Mouse (Mus musculus) liver, embryonic 14.5 days (tissue): ENCODE data around the gene Tspan15. TPM values are rescaled to one million over a fixed set of nuclear protein-coding genes. Genes with fewer than 3 reads are reported as not detected.

ENCODE experiments used
- ATAC-seq: fragments of 200-750 bp; cut with Nextera tagmentation; 2 replicates; pipeline ENCODE4 v1.8.0; 2017; ENCODE audit warnings: moderate number of reproducible peaks, mild to moderate bottlenecking, moderate library complexity; ENCODE audit not compliant: insufficient read depth
- DNase-seq, 3 experiments: peaks; one replicate each; pipeline ENCODE4 v3.0.0-alpha.2; 2012 to 2013; ENCODE audit warnings: low read depth in 3 of 3, low spot score in 3 of 3
- H3K27ac ChIP-seq: fragments of 300-500 bp; sonication (generic); 2 replicates; pipeline ENCODE4 v1.5.1; 2014; ENCODE audit warnings: moderate library complexity, mild to moderate bottlenecking, control low read depth, inconsistent platforms
- H3K27me3 ChIP-seq: fragments of 300-500 bp; sonication (generic); 2 replicates; pipeline ENCODE4 v1.6.1; 2014; ENCODE audit warnings: mild to moderate bottlenecking, low read length, moderate library complexity; ENCODE audit not compliant: control insufficient read depth, insufficient read depth
- H3K36me3 ChIP-seq: fragments of 300-500 bp; sonication (generic); replicated peaks from 2 replicates; pipeline ENCODE4 v1.6.1; 2014; ENCODE audit warnings: low read depth; ENCODE audit not compliant: control insufficient read depth, insufficient read depth
- H3K4me1 ChIP-seq, 2 experiments: fragments of 200-500 bp in 1 of 2; fragments of 300-500 bp in 1 of 2; sonication (generic) in 1 of 2; replicated peaks; 2 replicates each; pipeline ENCODE4 v1.6.1; 2012 to 2014; ENCODE audit warnings: antibody characterized with exemption in 1 of 2, inconsistent platforms in 1 of 2, low read length in 1 of 2; ENCODE audit not compliant: control insufficient read depth in 2 of 2, insufficient read depth in 2 of 2
- H3K4me2 ChIP-seq: fragments of 300-500 bp; sonication (generic); 2 replicates; pipeline ENCODE4 v1.6.1; 2014; ENCODE audit warnings: low read depth, mild to moderate bottlenecking, control low read depth, moderate library complexity
- H3K4me3 ChIP-seq, 2 experiments: fragments of 200-500 bp in 1 of 2; fragments of 300-500 bp in 1 of 2; sonication (generic) in 1 of 2; 2 replicates each; pipeline ENCODE4 v1.5.1; 2012 to 2014; ENCODE audit warnings: low read depth in 2 of 2, low read length in 2 of 2, mild to moderate bottlenecking in 2 of 2, control low read depth in 1 of 2, inconsistent platforms in 1 of 2, moderate library complexity in 1 of 2; ENCODE audit not compliant: insufficient read depth in 1 of 2
- H3K9ac ChIP-seq: fragments of 300-500 bp; sonication (generic); replicated peaks from 2 replicates; pipeline ENCODE4 v1.6.1; 2014; ENCODE audit warnings: mild to moderate bottlenecking, control low read depth, moderate library complexity
- H3K9me3 ChIP-seq: fragments of 300-500 bp; sonication (generic); 2 replicates; pipeline ENCODE4 v1.6.1; 2016; ENCODE audit warnings: low read length, mixed read lengths; ENCODE audit not compliant: control insufficient read depth
- CTCF ChIP-seq: IDR thresholded peaks from 2 replicates; pipeline ENCODE4 v1.5.1; 2016; ENCODE audit warnings: antibody characterized with exemption, low read depth, control low read depth
- EP300 ChIP-seq: IDR thresholded peaks from 2 replicates; pipeline ENCODE4 v1.6.1; 2016; ENCODE audit warnings: antibody characterized with exemption, low read depth
- WGBS: fragments of 180-500 bp; shearing (Covaris S2); extraction: QIAGEN DNeasy Blood & Tissue Kit; methylation state at CpG from one replicate; pipeline ENCODE4 v1.1.7; 2014; ENCODE audit not compliant: insufficient replicate concordance; 5-methylcytosine and 5-hydroxymethylcytosine counted together
- microRNA-seq: library from miRNA; unstranded; fragments of <30 nt; microRNA quantifications from one replicate; pipeline ENCODE4, GENCODE M21; 2016
- polyA plus RNA-seq, 2 experiments: library from polyadenylated mRNA; depleted of rRNA in 1 of 2; stranded (reverse) in 1 of 2; unstranded in 1 of 2; fragments of >200 nt; fragmentation: Nextera tagmentation in 1 of 2; extraction: Ambion mirVana in 1 of 2; gene quantifications; 2 replicates each; pipeline versions ENCODE4 v1.2.1 to v1.2.3; 2012 to 2014

The Tspan15 gene
- polyA plus RNA-seq, 2 experiments = 7.3 TPM

DNA sequence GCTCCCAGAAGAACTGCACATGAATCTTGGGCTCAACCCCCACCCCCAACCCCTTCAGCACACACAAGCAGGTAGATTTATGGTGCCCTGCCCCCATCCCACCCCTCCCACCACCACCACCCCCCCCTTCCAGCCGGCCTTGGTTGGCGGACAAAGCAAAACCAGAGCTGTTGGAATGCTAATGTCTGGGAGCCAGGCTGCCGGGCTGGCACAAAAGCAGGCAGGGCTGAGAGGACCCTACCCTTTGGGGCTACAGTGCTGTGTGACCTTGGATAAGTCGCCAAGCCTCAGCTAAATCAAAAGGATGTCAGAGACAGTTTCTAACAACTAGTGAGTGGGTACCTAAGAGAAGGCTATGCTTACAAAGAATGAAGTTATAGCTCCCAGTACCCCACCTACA, 93.9 kb downstream of the Tspan15 start:
- Histone ChIP-seq H3K4me3 (no peak overlapping the region), H3K9ac (no peak overlapping the region), H3K9me3 (no peaks in the 10 kb centered on the region), H3K27ac (no peak overlapping the region), H3K27me3 (peaks cover 34% of the 10 kb centered on the region), H3K4me2 (no peak overlapping the region), H3K4me1 (no peaks in the 10 kb centered on the region), H3K36me3 (no peaks in the 10 kb centered on the region)
- 15% methylated on average over 4 of the region's 4 CpGs for WGBS
- ATAC-seq (no peak), DNase-seq (no peak)
- TF ChIP-seq CTCF (no peak), EP300 (no peak)

DNA sequence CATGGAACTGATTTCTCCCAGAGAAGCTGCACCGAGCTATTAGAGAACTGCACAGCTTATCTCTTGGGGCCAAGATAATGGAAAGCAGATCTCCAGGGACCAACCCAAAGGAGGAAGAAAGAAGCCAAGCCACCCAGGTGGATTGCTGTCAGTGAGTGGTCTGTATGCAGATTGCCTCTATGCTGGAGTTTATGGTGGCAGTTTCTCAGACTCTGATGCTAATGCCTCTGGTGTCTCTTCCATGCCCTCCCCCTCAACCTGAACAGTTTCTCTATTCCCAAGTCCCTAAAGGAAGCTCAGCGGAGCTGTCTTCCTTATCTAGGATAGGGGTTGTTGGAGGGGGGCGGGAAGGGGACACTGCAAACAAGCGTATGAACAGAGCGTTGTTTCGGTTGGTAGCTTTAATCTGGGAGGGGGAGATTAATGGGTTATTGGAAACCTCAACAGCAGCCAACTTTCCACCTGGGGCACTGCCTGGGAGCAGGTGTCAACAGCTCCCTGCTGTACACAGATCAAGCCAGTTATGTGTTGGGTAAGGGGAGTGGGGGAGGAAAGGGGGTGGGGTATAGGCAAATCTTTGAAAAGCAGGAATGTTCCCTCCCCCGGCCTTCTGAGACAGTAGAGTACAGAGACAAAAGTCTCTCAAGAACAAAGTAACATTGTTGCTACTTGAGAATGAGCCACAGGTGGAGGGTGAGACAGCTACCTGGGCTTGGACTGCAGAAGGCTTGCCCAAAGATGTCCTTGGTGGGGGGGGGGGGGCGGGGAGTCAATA, 95.2 kb downstream of the Tspan15 start:
- Histone ChIP-seq H3K27ac (no peak overlapping the region), H3K36me3 (no peaks in the 10 kb centered on the region), H3K4me2 (no peak overlapping the region), H3K9ac (no peak overlapping the region), H3K4me1 (no peaks in the 10 kb centered on the region), H3K9me3 (no peaks in the 10 kb centered on the region), H3K4me3 (no peak overlapping the region), H3K27me3 (peaks cover 44% of the 10 kb centered on the region)
- TF ChIP-seq EP300 = no peak
- TF ChIP-seq CTCF = no peak
- 8% methylated on average over 8 of the region's 8 CpGs for WGBS
- ATAC-seq (no peak), DNase-seq (no peak)

Small RNA genes lying within 50 kb of the gene (microRNA-seq; reads per million reads assigned to microRNA genes)
- gene Mir7662 = 4.6 reads per million, percentile 4 among the genes with 10 or more reads in this experiment

Other genes starting within 250 kb of the Tspan15 start
- 0.06 and 0.16 TPM in 2 replicates for gene Neurog3, start 98.2 kb downstream of the Tspan15 start, polyA plus RNA-seq (2012; rRNA removed)
- gene Neurog3, start 98.2 kb downstream of the Tspan15 start, polyA plus RNA-seq (2014; fragmentation: Nextera tagmentation; extraction: Ambion mirVana) = not detected in 2 replicates
- gene Fam241b, start 87.3 kb downstream of the Tspan15 start, polyA plus RNA-seq (2012; rRNA removed) = 0.24 and 0.27 TPM in 2 replicates
- gene Fam241b, start 87.3 kb downstream of the Tspan15 start, polyA plus RNA-seq (2014; fragmentation: Nextera tagmentation; extraction: Ambion mirVana) = 0.20 and 0.51 TPM in 2 replicates
- not detected in 2 replicates for gene Tacr2, start 21.2 kb upstream of the Tspan15 start, polyA plus RNA-seq (2012; rRNA removed)
- not detected in 2 replicates for gene Tacr2, start 21.2 kb upstream of the Tspan15 start, polyA plus RNA-seq (2014; fragmentation: Nextera tagmentation; extraction: Ambion mirVana)
- gene Hk1, start 148.7 kb upstream of the Tspan15 start, polyA plus RNA-seq (2012; rRNA removed) = 40.8 and 56.1 TPM in 2 replicates
- 54.2 and 58.7 TPM in 2 replicates for gene Hk1, start 148.7 kb upstream of the Tspan15 start, polyA plus RNA-seq (2014; fragmentation: Nextera tagmentation; extraction: Ambion mirVana)
- 3.4 and 4.1 TPM in 2 replicates for gene Hkdc1, start 191.2 kb upstream of the Tspan15 start, polyA plus RNA-seq (2012; rRNA removed)
- gene Hkdc1, start 191.2 kb upstream of the Tspan15 start, polyA plus RNA-seq (2014; fragmentation: Nextera tagmentation; extraction: Ambion mirVana) = 2.4 and 2.8 TPM in 2 replicates
- 0.11 TPM in 2 replicates for gene 4930507D05Rik, start 218.2 kb upstream of the Tspan15 start, polyA plus RNA-seq (2012; rRNA removed)
- gene 4930507D05Rik, start 218.2 kb upstream of the Tspan15 start, polyA plus RNA-seq (2014; fragmentation: Nextera tagmentation; extraction: Ambion mirVana) = 0.25 TPM in 1 of 2 replicates, not detected in the other
- gene Supv3l1, start 218.5 kb upstream of the Tspan15 start, polyA plus RNA-seq (2012; rRNA removed) = 12.6 and 16.4 TPM in 2 replicates
- gene Supv3l1, start 218.5 kb upstream of the Tspan15 start, polyA plus RNA-seq (2014; fragmentation: Nextera tagmentation; extraction: Ambion mirVana) = 13.5 and 14.4 TPM in 2 replicates